Mouse (Mus musculus) lung, adult 2 months (tissue): ENCODE measurements at regions not wholly inside any gene's neighbourhood (a gene's known extent, or its start where the extent isn't known, plus 50 kb on each side); places are given as distances from the start of the nearest gene placed in this dataset.

Source experiments
- DNase-seq: peaks from one replicate; pipeline ENCODE4 v3.0.0; 2022
- H3K4me1 ChIP-seq: fragments of 200-500 bp; 2 replicates; pipeline ENCODE4 v1.6.1; 2011; ENCODE audit warnings: low read length; ENCODE audit not compliant: control insufficient read depth, insufficient read depth
- H3K4me3 ChIP-seq: fragments of 200-500 bp; replicated peaks from 2 replicates; pipeline ENCODE3; 2011; ENCODE audit warnings: low read depth, mild to moderate bottlenecking, control low read depth, low read length; ENCODE audit errors: extremely low read depth
- CTCF ChIP-seq: fragments of 200-500 bp; IDR thresholded peaks from 2 replicates; pipeline ENCODE4 v1.5.1; 2011; ENCODE audit warnings: mild to moderate bottlenecking, low read length, control low read depth; ENCODE audit not compliant: insufficient read depth
- POLR2A ChIP-seq: fragments of 200-500 bp; IDR thresholded peaks from 2 replicates; pipeline ENCODE4 v1.6.1; 2011; ENCODE audit warnings: low read depth, mild to moderate bottlenecking, control low read depth, low read length, borderline replicate concordance; ENCODE audit errors: extremely low read depth
- WGBS: fragments of 180-500 bp; shearing (Covaris S2); methylation state at CpG from one replicate; pipeline ENCODE4 v1.1.7; 2018; 5-methylcytosine and 5-hydroxymethylcytosine counted together

DNA sequence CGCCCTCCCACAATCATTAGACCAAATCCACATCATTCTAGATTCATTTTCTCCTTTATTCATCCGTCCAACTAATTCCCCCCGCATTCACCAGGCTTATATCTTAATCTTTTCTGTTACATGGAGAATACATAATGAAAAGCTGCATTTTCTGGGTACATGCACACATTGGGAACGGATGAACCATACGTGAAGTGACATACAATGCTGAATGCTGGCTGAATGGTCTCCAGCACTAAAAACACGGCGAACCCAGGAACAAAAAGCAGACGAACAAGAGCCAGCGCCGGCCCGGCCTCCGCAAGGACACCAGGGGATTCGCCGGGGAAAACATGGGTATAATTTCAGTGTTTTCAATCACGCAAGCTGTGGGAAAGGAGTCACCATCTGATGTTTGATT lies 52.0 kb upstream of the Olig2 start:
- no peak for DNase-seq
- Histone ChIP-seq H3K4me1 (no peaks in the 10 kb centered on the region), H3K4me3 (no peak overlapping the region)
- 86% methylated on average over 15 of the region's 15 CpGs for WGBS
- TF ChIP-seq CTCF, result no peak
- no peak for TF ChIP-seq POLR2A

DNA sequence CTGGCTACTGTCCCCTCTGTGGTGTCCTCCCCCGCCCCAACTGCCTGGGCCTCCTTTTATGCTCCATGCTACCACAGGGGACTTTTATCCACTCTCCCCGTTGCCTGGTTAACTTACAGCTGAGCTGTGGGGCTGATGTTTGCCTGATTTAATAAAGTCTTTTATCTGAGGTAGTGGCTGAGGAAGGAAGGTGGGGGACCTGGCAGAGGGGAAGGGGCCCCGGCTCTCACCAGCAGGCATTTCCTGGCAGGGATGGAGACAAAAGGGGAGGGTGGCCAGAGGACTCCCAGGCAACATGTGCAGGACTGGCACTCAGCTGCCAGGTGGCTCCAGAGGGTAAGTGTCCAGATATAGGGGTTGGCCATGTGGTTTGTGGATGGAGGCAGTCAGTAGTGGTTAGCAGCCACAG lies 51.4 kb upstream of the Olig2 start:
- no peak for TF ChIP-seq POLR2A
- TF ChIP-seq CTCF, result no peak
- 28% methylated on average over 3 of the region's 3 CpGs for WGBS
- DNase-seq, result no peak
- Histone ChIP-seq H3K4me1 (no peaks in the 10 kb centered on the region), H3K4me3 (no peak overlapping the region)

DNA sequence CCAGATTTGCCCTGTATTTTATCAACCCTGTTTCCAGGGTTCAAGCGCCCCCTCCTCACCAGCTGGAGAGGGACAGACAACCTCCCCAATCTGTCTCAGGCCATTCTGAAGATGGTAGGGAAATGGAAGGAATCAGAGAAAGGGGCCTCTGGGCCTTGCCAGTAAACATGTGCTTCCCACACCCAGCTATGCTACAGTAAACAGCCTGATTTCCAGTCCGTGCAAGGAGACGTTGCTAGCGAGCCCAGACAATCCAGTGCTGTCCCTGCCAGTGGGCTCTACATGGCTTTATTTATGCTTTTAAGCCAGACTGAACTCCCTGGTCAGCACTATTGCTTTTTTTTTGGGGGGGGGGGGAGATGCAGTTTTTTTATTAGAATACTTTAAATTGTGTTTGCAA lies 50.9 kb upstream of the Olig2 start:
- TF ChIP-seq CTCF (no peak), POLR2A (no peak)
- Histone ChIP-seq H3K4me1 (no peaks in the 10 kb centered on the region), H3K4me3 (no peak overlapping the region)
- 55% methylated on average over 4 of the region's 4 CpGs for WGBS
- no peak for DNase-seq
